Mouse (Mus musculus): ENCODE measurements around the gene Fam221a.

Fam221a gene

DNA sequence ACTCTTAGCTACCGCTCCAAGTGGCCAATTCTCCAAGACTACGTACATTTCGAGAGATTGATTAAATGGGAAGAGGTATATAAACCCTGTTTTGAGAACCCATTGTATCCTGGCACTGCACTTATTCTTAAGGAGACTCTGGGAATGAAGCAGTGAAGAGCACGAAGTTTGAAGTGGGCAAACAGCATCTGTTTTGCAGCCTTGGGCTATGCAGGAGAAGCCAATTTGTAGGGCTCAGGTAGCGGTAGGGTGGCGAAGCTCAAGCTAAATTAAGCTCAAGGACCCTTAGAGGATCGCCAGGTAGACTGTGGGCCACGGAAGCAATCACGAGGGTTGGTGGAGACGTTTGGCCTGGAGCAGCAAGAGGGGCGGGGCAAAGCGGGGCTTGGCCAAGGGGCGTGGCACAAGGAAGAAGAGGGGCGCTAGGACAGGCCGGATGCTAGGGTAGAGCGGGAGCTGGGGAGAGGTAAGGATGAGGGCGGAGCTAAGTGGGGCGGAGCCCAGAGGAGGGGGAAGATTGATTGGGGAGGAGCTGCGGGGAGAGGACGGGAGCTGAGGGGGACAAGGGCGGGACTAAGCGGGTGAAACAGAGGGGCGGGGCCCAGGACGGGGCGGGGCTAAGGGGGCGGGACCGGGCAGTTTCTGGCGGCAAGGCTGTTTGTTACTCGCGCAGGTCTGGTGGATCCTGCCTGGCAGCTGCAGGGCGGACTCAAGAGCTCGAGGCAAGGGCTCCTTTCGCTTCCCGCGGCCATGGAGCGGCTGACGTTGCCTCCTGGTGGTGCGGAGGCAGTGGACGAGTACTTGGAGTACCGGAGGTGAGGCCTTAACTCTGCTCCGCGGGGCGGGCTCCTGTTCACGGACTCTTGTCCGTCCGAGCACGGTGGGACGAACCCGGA is at the start of gene Fam221a:
TSS of gene Fam221a (plus strand) at position 581 of the 896 bp plus-strand sequence.
- peak; percentile 99 for DNase-seq (ENCODE audit: low read depth, low spot score)

DNA sequence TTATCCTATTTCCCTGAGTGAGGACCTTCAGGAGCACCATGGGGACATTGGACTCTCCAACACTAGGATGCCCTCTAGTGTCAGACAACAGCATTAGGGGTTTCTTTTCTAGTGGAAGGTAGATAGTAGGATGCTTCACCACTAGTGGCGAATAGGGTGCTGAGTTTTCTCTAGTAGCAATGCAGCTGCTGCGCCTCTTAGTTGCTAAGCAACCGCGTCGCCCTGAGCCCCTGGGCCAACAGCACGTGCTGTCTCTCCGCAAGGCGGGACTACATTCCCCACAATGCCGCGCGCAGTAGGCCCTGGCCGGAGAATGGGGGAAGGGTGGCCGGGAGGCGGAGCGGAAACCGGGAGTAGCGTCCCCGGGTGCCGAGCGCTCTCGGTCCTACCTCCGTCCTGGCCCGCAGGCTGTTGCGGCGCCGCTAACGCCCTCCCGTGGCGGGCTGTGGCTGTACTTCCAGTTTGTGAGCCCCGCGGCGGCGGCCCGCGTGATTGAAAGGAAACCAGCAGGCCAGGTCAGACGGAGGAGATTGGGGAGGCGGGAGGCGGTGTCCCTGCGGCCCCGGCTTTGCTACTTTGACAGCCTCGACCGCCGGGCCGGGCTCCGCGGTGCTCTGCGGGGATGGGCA is 48.5 kb upstream of the Fam221a start, which contains the start of gene Ccdc126:
TSS of gene Ccdc126 (plus strand) at position 309 of the 629 bp plus-strand sequence.
- peak; percentile 100 for DNase-seq (ENCODE audit: low read depth, low spot score)

GRCm38 (mm10) chr6:49319595-49320315 is 47.8 kb upstream of the Fam221a start:
- DNase-seq (ENCODE audit: low read depth, low spot score): no peak

GRCm38 (mm10) chr6:49321341-49321740 is 46.2 kb upstream of the Fam221a start:
- no peak for DNase-seq (ENCODE audit: low read depth, low spot score)

DNA sequence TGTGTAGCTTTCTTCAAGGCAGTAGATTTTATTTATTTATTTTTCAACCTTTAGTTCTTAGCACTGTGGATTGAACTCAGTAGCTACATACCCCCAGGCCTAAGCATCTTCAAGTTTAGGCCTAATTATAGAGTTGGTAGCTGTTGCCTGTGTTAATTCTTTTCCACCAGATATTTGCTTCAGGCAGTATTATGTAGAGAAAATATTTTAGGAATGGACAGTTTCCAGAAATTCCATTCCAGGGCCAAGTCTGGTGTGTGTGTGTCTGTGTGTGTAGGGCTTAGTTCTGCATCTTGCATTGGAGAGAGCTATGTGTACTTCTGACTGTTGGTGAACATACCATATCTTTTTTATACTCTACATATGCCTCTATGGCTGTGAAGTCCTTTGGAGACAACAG is 45.5 kb upstream of the Fam221a start:
- DNase-seq (ENCODE audit: low read depth, low spot score): no peak

DNA sequence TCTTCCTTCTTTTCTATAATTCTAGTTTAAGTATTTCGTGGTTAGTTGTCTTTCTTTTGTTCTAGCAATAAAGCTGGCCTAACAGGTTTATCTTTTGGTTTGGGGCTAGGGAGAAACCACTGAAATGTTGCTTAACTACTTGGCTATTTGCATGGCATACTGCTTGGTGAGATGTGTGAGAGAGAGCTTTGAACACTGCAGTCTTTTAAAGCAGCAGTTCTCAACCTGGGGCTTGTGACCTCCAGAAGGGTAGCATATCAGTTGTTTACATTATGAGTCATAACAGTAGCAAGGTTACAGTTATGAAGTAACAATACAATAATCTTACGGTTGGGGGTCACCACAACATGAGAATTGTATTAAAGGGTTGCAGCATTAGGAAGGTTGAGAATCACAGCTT is 44.6 kb upstream of the Fam221a start:
- DNase-seq (ENCODE audit: low read depth, low spot score): no peak

DNA sequence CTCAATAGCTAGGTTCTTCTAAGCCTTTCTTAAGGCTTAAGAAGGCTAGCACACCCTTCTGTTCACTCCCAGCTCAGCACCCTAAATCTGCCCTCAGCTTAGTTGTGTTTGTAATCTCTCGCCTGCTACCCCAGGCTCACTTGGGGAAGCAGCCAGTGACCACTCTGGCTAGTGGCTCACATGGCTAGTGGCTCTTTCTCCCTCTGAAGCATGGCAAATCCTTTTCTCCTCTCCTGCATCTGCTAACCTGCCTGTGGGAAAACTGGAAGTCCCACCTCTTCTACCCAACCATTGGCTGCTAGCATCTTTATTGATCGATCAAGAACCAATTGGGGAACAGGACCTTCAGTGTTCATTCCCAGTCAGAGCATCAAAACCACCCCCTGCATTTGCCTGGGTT is 43.0 kb upstream of the Fam221a start:
- DNase-seq (ENCODE audit: low read depth, low spot score): peak; percentile 63

DNA sequence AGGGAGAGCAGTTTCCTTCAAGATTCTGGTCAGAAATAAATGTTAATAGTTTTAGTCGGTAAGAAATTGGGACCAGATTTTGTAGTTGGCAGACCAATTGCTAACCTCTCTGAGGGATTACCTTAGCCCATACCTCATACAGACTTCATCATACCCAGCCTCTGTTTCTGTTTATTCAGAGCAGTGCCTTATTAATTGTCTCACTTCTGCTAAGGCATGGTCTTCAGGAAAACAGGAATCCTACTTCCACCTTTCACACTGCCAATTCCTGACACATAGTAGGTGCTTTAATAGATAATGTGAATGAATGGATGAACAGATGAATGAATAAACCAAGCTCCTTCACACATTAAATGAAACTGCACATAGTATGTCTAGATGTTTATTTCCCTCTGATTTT is 42.2 kb upstream of the Fam221a start:
- DNase-seq (ENCODE audit: low read depth, low spot score): no peak

DNA sequence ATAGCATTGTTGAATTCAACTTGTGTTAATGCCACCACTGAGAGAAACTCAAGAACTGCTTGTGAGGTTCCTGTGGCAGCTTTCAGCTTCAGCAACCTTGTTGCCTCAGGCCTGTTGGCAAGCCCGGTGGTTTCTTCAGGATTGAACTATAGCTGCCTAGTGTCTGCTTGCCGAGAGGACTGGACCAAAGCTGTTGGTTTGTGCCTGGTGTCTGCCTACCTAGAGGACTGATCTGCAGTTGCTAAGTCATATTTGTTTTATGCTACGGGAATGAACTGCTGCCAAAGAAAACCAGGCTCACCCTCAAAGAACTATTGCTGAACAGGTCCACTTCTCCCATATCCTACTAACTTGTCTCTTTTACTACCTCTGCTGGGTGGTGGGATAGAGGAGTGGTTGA is 40.7 kb upstream of the Fam221a start:
- no peak for DNase-seq (ENCODE audit: low read depth, low spot score)

GRCm38 (mm10) chr6:49331369-49332059 is 36.0 kb upstream of the Fam221a start:
- no peak for DNase-seq (ENCODE audit: low read depth, low spot score)

- no peak for DNase-seq (ENCODE audit: low read depth, low spot score)
Measured at GRCm38 (mm10) chr6:49332060-49332370, 35.5 kb upstream of the Fam221a start.

GRCm38 (mm10) chr6:49338566-49338965 is 29.0 kb upstream of the Fam221a start:
- DNase-seq (ENCODE audit: low read depth, low spot score): peak; percentile 83

DNA sequence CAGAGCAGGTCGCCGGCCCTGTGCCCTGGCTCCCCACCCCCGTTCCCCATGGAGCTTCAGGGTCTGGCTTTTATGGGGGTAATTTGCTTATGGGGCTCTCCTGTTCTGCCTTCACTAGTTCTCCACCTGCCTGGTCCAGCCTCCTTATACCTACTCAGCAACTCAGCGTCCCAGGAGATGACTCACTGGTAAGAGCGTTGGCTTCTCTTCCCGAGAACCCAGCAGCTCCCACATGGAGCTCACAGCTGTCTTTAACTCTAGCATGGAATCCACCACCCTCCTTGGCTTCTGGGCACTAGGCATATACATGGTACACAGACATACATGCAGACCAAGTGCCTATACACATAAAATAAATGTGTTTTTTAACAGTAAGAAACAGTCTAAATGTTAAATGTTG is 28.4 kb upstream of the Fam221a start:
- no peak for DNase-seq (ENCODE audit: low read depth, low spot score)

DNA sequence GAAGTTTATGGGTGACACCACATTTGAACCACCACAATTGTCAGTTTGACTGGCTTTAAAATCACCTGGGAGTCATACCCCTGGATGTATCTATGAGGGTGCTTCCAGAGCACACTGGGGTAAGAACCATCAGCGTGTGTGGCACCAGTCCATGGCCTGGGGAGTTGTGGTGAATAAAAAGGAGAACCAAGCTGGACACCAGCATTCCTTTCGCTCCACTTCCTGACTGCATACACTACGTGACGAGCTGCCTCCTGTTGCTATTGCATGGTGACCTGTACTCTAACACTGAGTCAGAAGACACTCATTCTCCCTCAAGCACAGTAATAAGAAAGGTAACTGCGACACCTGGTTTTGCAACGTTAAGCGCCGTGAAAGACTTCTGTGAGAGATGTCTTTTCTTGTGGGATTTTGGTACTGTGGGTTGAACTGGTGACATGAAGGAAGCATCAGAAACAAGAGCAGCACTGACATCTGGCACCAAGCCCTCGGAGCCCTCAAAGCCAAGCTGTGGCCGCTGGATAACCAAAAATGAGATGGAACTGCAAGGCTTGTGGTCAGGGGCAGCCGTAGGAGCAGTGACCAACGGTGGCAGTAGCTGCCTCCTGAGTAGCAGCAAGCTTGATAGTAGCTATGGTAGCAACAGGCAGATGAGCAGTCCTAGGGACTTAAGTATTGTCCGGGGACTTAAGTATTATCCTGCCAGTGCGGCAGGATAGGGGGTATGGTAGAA is 23.6 kb upstream of the Fam221a start:
- DNase-seq (ENCODE audit: low read depth, low spot score): no peak

DNA sequence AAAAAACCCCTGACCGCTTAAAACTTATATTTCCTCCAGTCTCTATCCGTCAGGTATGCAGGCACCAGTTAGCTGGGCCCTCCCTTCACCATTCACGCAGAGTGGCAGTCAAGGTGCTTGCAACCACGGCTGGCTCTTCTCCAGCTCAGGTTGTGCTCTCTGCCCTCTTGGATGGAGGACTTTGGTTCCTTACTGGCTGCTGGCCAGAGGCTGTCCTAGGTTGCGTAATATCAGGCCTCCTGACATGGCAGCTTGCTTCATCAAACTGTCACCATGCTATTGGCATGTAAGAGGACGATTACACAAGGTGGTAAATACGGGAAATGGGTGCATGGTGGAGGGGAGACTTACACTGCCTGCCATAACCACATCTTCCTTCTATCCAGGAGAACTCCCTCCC is 17.7 kb upstream of the Fam221a start:
- DNase-seq (ENCODE audit: low read depth, low spot score): no peak

GRCm38 (mm10) chr6:49354613-49355012 is 12.9 kb upstream of the Fam221a start:
- no peak for DNase-seq (ENCODE audit: low read depth, low spot score)

- peak; percentile 80 for DNase-seq (ENCODE audit: low read depth, low spot score)
Measured at GRCm38 (mm10) chr6:49355171-49355570, 12.4 kb upstream of the Fam221a start.

DNA sequence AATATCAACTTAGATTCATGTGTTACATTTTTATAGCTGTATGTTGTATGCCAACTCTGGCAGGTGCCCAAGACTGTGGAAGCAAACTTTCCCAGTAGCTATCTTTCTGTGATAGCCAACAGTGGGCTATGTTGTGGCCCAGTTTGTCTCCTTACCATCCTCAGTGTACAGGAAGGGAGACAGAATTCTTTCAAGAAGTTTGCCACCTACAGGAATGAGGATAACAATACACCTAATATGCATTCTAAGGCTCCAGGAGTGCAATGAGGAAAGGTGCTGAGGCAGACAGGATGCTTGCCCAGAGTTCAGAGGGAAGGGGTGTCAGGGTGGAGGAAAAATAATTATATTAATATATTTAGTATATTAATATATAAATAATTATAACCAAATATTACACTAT is 7.1 kb upstream of the Fam221a start:
- peak; percentile 46 for DNase-seq (ENCODE audit: low read depth, low spot score)

DNA sequence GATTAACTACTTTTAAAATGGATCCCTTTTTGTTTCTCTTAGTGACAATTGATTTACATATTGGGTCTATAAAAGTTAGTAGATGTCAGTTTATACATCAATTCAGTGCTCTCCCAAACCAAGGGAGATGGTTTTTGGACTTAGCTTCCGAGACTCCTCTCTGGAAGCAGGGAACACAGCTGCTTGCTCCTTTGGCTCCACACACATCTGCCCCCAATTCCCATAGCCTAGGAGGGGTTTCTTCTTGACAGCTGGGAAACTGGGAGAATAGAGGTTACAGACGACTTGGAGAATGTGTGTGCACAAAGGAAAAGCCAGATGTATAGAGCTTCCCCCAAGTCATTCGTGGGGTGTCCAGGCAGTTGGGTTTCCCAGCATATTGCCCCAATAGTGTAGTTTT is 673 bp downstream of the Fam221a start:
- no peak for DNase-seq (ENCODE audit: low read depth, low spot score)

DNA sequence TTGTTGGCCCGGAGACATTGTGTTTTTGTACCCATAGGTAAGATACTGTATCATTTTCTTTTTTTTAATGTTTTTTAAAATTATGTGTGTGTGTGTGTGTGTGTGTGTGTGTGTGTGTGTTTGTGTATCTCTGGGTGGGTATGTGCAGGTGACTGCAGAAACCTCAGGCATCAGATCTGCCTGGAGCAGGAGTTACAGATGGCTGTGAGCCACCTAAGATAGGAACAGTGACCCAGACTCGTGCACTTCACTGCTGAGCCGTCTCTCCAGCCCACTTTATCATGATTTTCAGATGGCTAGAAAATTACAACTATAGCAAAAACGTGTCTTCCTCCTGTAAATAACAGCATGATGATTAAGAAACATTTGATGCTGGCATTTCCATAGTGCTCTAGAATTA is 5.2 kb downstream of the Fam221a start:
- DNase-seq (ENCODE audit: low read depth, low spot score): no peak

DNA sequence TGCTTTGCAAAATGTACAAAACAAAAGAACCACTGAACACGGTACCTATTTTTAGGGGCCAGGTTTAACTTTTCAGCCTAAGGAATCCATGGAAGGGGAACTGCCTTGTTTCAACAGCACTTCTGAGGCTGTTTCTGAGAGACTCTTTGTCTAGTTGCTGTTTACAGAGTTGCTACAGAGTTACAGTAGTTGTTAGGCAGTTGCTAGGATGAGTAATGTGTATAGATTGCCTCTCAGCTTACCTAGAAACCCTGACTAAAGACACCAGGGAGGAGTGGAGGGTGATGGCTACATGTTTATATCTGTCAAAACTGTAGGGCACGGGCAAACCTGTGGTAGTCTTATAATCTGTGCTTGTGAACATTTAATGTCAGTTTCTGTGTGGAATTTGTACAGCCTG is 6.4 kb downstream of the Fam221a start:
- DNase-seq (ENCODE audit: low read depth, low spot score): no peak
